Mouse (Mus musculus) frontal cortex, adult (tissue): ENCODE results near the gene Trappc6a.

ENCODE experiments used
- ATAC-seq: cut with Nextera tagmentation; 2 replicates; pipeline ENCODE4 v1.9.2; 2017; ENCODE audit warnings: mild to moderate bottlenecking, moderate library complexity, mixed read lengths; ENCODE audit not compliant: low TSS enrichment

Gene Trappc6a

GRCm38 (mm10) chr7:19523757-19524419, 15.7 kb downstream of the Trappc6a start:
- peak; percentile 35; the same call in 1 of the 2 replicates for ATAC-seq

GRCm38 (mm10) chr7:19524420-19525104, 16.4 kb downstream of the Trappc6a start:
- no peak for ATAC-seq

- ATAC-seq: no peak
Measured at GRCm38 (mm10) chr7:19525105-19525481, 16.9 kb downstream of the Trappc6a start.

- ATAC-seq: no peak
Measured at GRCm38 (mm10) chr7:19531077-19531476, 22.9 kb downstream of the Trappc6a start.

DNA sequence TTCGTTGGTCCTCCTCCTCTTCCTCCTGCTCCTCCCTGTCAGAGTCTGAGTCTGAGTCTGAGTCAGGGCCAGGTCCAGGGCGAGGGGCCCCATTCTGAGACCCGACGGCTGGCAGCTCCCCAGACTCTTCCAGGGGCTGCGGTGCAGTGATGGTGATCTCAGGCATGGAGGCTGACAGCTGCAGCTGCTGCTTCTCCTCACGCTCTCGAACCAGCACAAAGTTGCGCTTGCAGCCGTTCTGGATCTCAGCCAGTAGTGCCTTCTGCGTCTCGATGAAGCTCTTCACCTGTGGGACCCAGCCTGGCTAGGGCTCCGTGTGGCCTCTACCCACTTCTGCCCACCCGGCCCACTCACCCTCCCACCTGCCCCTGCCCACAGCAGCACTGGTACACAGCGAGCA, 24.0 kb downstream of the Trappc6a start:
- ATAC-seq: no peak

GRCm38 (mm10) chr7:19534676-19535075, 26.5 kb downstream of the Trappc6a start:
- no peak for ATAC-seq

DNA sequence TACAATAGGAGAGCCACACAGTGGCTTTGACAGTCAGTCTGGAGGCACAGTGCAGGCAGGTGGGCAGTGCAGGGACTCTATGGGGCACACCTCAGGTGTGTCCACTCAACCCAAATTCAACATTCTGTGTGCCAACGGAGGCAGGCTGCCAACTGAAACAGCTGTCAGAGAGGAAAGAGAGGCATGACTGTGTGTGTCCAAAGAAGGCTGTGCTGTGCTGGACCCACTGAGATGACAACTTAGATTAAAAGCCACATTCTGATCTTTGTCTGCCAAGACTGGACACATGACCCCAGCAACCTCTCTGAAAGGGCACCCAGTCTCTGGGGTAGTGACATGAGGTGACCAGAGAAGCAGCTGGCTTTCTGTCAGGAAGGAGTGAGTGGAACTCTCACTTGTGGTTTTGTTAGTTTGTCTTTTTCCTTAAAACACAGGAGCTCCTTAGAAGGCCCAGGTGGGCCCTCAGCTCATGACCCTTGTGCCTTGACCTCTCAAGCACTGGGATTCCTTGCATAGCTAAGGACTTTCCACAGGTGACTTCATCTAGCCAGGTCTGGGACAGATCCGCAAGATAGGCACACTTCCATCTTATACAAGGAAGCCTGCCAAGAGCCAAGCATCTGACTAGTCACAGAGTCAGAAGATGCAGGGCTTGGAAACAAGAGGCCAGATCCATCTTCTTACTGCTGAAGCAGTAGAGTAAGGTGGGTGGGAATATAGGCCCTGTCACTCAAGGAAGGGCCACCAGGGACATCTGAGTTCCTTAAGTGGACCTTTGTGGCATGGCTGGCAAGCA, 32.8 kb downstream of the Trappc6a start:
- no peak for ATAC-seq

DNA sequence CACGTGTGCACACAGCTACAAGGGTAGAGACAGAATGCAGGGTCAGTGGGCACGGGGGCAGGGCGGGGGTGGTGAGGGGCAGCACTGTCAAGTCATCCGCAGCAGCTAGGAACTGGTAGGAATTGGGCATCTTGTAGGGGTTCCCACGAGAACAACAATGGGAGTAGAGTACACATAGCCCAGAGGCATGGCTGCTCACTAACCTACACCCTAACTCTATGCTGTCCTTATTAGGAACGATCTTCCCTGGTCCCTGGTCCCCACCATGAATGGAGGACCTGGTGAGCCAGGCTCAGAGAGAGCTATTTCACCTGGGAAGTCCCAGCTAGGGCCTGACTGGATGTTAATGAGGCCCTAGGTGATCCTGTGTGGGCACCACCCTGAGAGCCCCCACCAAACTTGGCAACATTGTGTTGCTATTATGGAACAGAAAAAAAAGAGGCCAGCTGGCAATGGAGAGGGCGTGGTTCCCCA, 33.5 kb downstream of the Trappc6a start:
- no peak for ATAC-seq

- ATAC-seq: peak; percentile 70; the same call in 1 of the 2 replicates
Measured at GRCm38 (mm10) chr7:19542155-19542691, 34.0 kb downstream of the Trappc6a start.

- ATAC-seq: no peak
Measured at GRCm38 (mm10) chr7:19543584-19543983, 35.4 kb downstream of the Trappc6a start.

DNA sequence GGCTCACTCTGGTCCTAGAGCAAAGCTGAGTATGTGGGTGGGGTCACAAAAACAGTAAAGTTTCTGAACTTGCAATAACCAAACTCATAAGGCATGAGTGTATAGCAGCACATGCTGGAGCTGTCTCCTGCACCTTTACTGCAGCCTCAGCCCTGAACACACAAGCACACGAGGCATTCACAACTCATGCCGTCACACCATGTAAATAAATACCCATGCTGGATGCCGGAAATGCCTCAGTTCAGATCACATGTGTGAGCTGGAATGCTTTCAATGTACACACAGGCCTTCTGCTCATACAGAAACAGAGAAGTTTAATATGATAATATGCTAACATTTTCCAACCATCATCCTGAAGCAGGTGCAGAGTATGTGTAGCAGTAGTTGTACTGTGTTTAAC, 37.8 kb downstream of the Trappc6a start:
- ATAC-seq: no peak

- ATAC-seq: no peak
Measured at GRCm38 (mm10) chr7:19547344-19547969, 39.3 kb downstream of the Trappc6a start.

- no peak for ATAC-seq
Measured at GRCm38 (mm10) chr7:19549394-19549793, 41.2 kb downstream of the Trappc6a start.

DNA sequence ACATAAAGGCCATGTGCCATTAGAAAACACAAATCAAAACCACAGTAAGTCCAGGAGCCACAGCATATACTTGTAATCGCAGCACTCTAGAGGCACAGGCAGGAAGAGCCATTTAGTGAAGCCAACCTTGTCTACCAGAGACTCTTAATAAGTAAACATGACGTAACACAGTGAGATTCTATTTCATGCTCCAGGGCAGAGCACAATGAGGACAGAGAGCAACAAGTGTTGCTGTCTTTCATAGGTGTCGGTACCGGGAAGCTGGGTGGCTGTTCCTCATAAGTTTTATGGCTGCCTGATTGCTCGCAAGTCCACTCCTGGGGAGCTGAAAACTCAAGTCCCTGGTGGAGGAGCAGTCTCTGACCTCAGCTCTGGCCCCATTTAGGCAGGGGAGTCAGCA, 43.4 kb downstream of the Trappc6a start:
- ATAC-seq: no peak

- no peak for ATAC-seq
Measured at GRCm38 (mm10) chr7:19552443-19552842, 44.2 kb downstream of the Trappc6a start.

DNA sequence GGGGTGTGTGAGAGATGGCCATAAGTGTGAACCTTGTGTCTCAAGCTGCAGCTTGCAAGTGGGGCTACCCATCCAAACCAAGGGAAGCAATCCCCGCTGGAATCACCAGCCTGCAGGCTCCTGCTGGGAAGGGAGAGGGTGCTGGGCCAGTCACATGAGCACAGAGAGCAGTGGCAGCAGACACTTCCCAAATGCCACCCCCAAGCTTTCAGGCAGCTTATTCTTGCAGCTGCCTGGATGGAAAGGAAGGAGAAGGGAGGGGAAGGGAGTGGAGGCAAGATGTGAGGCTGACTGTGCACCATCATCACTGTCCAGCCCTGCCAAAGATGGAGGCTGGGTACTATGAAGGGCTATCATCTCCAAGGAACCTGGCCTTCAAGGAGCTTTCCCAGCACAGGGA, 46.0 kb downstream of the Trappc6a start:
- peak; percentile 93 for ATAC-seq

DNA sequence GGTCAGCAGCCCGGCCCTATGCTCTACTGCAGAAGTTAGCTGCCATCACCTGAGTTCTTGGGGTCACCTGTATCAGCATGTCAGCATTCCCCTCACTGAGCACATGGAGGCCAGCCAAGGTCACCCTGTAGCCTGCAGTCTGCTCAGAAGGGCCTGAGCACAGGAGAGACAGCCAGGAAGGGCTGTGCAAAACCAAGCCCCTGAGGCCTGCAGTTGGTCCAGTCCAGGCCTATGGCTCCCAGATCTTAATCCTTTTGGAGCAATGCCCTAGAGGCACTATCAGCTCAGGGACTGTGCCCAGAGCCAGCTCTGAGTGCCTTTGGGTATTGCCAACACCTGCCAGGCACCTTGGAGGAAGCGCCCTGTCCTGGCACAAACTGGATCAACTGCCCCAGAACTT, 48.9 kb downstream of the Trappc6a start:
- no peak for ATAC-seq

GRCm38 (mm10) chr7:19557982-19558900, 50.0 kb downstream of the Trappc6a start:
- ATAC-seq: peak; percentile 4; the same call in 1 of the 2 replicates

DNA sequence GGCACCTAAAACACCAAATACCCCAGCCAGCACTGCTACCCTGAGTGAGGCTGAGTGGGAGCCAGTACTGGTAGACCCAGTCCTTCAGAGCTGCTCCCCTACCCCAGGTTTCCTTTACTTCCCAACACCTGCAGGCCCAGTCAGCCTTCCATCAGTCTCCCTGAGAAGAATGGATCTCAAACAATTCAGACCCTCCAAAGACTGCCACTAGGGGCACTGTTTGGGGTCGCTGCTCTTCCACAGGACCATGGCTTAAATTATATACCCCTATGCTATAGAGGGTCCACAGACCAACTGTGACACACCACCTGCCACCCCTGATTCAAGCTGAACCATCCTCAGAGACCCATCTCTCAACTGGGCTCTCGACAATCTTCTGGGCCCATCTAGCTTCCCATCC, 50.8 kb downstream of the Trappc6a start:
- ATAC-seq: no peak

- no peak for ATAC-seq
Measured at GRCm38 (mm10) chr7:19560491-19561260, 52.5 kb downstream of the Trappc6a start.
